ENCODE assay signal across 8 mouse cellular contexts in genomic region chr7:131432244-131432643, GRCm38 (mm10). TPM values are rescaled to one million over a fixed set of nuclear protein-coding genes. Genes with fewer than 3 reads are reported as not detected.
A peak's percentile ranks its signal among the peaks of the same experiment; 100 is the strongest.
DNase-seq lines count a peak whose midpoint lies in the region; ATAC-seq and TF ChIP-seq lines count a peak whose summit lies in the region.

No protein-coding gene starts in this region.

- no peak for TF ChIP-seq EP300 in MEL (IDR thresholded peaks at IDR 0.05; ENCODE audit: low read depth in 1 of 2, low read length in 2 of 2)

- peak; percentile 69 for DNase-seq in hindbrain, embryonic 11.5 days (ENCODE audit: low spot score)
- peak; percentile 59 for DNase-seq in MEL (ENCODE audit: low read depth, low spot score)
- peak; percentile 14 to 55 for DNase-seq in kidney, postnatal 36 days
- DNase-seq in neural tube, embryonic 11.5 days (ENCODE audit: low spot score), result peak; percentile 66
- no peak for DNase-seq in spleen, adult 12 weeks (ENCODE audit: low spot score)
- DNase-seq in gastrocnemius, postnatal 4 days (ENCODE audit: low spot score in 2 of 2), result no peak

- 0 out of 2 replicates have a peak, but pooled peaks cover 4% of the 10 kb centered on the region for H3K36me3 ChIP-seq in hindbrain, embryonic 11.5 days (ENCODE audit: control insufficient read depth, insufficient read depth, low read length)
- peaks cover 44% of the 10 kb centered on the region for H3K36me3 ChIP-seq in hindbrain, embryonic 13.5 days
- no peaks in the 10 kb centered on the region for H3K36me3 ChIP-seq in MEL (ENCODE audit: control insufficient read depth in 1 of 2, insufficient read depth in 2 of 2, low read length in 2 of 2)
- H3K36me3 ChIP-seq in neural tube, embryonic 11.5 days (ENCODE audit: control insufficient read depth, insufficient read depth, low read length), result no peaks in the 10 kb centered on the region; the same call in 1 of the 2 replicates

- H3K4me1 ChIP-seq in hindbrain, embryonic 11.5 days (replicated peaks; ENCODE audit: control insufficient read depth, insufficient read depth, low read length), result no peaks in the 10 kb centered on the region
- H3K4me1 ChIP-seq in hindbrain, embryonic 13.5 days (replicated peaks), result no peaks in the 10 kb centered on the region
- no peaks in the 10 kb centered on the region for H3K4me1 ChIP-seq in MEL (ENCODE audit: control insufficient read depth in 1 of 2, insufficient read depth in 2 of 2, low read length in 2 of 2)
- no peaks in the 10 kb centered on the region for H3K4me1 ChIP-seq in cortical plate, adult 2 months (ENCODE audit: control insufficient read depth, insufficient read depth, low read length)
- no peaks in the 10 kb centered on the region for H3K4me1 ChIP-seq in neural tube, embryonic 11.5 days (ENCODE audit: control insufficient read depth, insufficient read depth, low read length)

- H3K4me2 ChIP-seq in hindbrain, embryonic 11.5 days (replicated peaks; ENCODE audit: low read depth, low read length), result no peak overlapping the region
- no peak overlapping the region for H3K4me2 ChIP-seq in hindbrain, embryonic 13.5 days
- H3K4me2 ChIP-seq in neural tube, embryonic 11.5 days (ENCODE audit: low read depth), result no peak overlapping the region

- peak; percentile 26 to 67 (median 50); a peak in 5 of 6 replicates for TF ChIP-seq CTCF in MEL (IDR thresholded peaks at IDR 0.05 in 2 of 3, conservative IDR thresholded peaks at IDR 0.05 in 1 of 3; ENCODE audit: control insufficient read depth in 1 of 3, insufficient read depth in 1 of 3, low read depth in 2 of 3, low read length in 3 of 3, poor library complexity in 1 of 3, severe bottlenecking in 1 of 3)
- peak; percentile 71 for TF ChIP-seq CTCF in cortical plate, adult 2 months (IDR thresholded peaks at IDR 0.05; ENCODE audit: extremely low read depth, insufficient read depth, low read length)

- H3K27ac ChIP-seq in hindbrain, embryonic 11.5 days (ENCODE audit: low read depth, low read length), result no peak overlapping the region
- H3K27ac ChIP-seq in hindbrain, embryonic 13.5 days, result no peak overlapping the region
- H3K27ac ChIP-seq in MEL (ENCODE audit: control insufficient read depth, low read depth, low read length), result no peak overlapping the region
- no peak overlapping the region for H3K27ac ChIP-seq in cortical plate, adult 2 months (ENCODE audit: insufficient read depth, low read length)
- H3K27ac ChIP-seq in neural tube, embryonic 11.5 days (ENCODE audit: low read depth, low read length), result no peak overlapping the region

- H3K27me3 ChIP-seq in hindbrain, embryonic 11.5 days (ENCODE audit: control insufficient read depth, insufficient read depth, low read length), result no peaks in the 10 kb centered on the region
- no peaks in the 10 kb centered on the region for H3K27me3 ChIP-seq in hindbrain, embryonic 13.5 days
- no peaks in the 10 kb centered on the region for H3K27me3 ChIP-seq in MEL (ENCODE audit: control insufficient read depth in 1 of 2, insufficient read depth in 2 of 2, low read length in 2 of 2)
- H3K27me3 ChIP-seq in neural tube, embryonic 11.5 days (ENCODE audit: control insufficient read depth, insufficient read depth, low read length), result no peaks in the 10 kb centered on the region

- no peak for TF ChIP-seq POLR2A in MEL (IDR thresholded peaks at IDR 0.05; ENCODE audit: control insufficient read depth in 1 of 2, insufficient read depth in 1 of 2, low read depth in 1 of 2, low read length in 2 of 2, poor library complexity in 1 of 2)
- TF ChIP-seq POLR2A in cortical plate, adult 2 months (IDR thresholded peaks at IDR 0.05; ENCODE audit: extremely low read depth, insufficient read depth, low read length), result no peak

- 6% methylated on average over 1 of the region's 1 CpGs for WGBS in hindbrain, embryonic 11.5 days
- WGBS in hindbrain, embryonic 13.5 days, result 18% methylated on average over 1 of the region's 1 CpGs
- 18% methylated on average over 1 of the region's 1 CpGs for WGBS in neural tube, embryonic 11.5 days

- H3K4me3 ChIP-seq in hindbrain, embryonic 11.5 days (ENCODE audit: low read depth, low read length), result no peak overlapping the region
- no peak overlapping the region for H3K4me3 ChIP-seq in hindbrain, embryonic 13.5 days
- no peak overlapping the region for H3K4me3 ChIP-seq in MEL (ENCODE audit: control insufficient read depth in 1 of 2, insufficient read depth in 1 of 2, low read depth in 2 of 2, low read length in 2 of 2)
- H3K4me3 ChIP-seq in cortical plate, adult 2 months (ENCODE audit: insufficient read depth, low read length), result no peak overlapping the region
- no peak overlapping the region for H3K4me3 ChIP-seq in neural tube, embryonic 11.5 days (ENCODE audit: low read depth, low read length)

- no peaks in the 10 kb centered on the region for H3K79me2 ChIP-seq in MEL (ENCODE audit: control insufficient read depth, insufficient read depth, low read length, poor library complexity)

- no peak for ATAC-seq in hindbrain, embryonic 11.5 days (ENCODE audit: low FRiP score)
- no peak for ATAC-seq in hindbrain, embryonic 13.5 days (ENCODE audit: low FRiP score)
- ATAC-seq in neural tube, embryonic 11.5 days (ENCODE audit: insufficient read depth, low FRiP score, low TSS enrichment), result no peak; the same call in 1 of the 2 replicates

- TF ChIP-seq RAD21 in MEL (IDR thresholded peaks at IDR 0.05; ENCODE audit: low read depth, low read length), result peak; percentile 73

- H3K9ac ChIP-seq in hindbrain, embryonic 11.5 days (ENCODE audit: low read depth, low read length), result no peak overlapping the region
- H3K9ac ChIP-seq in hindbrain, embryonic 13.5 days, result no peak overlapping the region
- H3K9ac ChIP-seq in MEL (ENCODE audit: control insufficient read depth, low read depth, low read length, poor library complexity, severe bottlenecking), result no peak overlapping the region
- no peak overlapping the region for H3K9ac ChIP-seq in neural tube, embryonic 11.5 days (ENCODE audit: low read length)

- no peaks in the 10 kb centered on the region for H3K9me3 ChIP-seq in hindbrain, embryonic 11.5 days (ENCODE audit: control insufficient read depth, low read length)
- H3K9me3 ChIP-seq in hindbrain, embryonic 13.5 days, result no peaks in the 10 kb centered on the region
- no peaks in the 10 kb centered on the region for H3K9me3 ChIP-seq in MEL (replicated peaks; ENCODE audit: insufficient read depth, low read length)
- no peaks in the 10 kb centered on the region for H3K9me3 ChIP-seq in neural tube, embryonic 11.5 days (ENCODE audit: control insufficient read depth, low read length)

TF ChIP-seq in MEL, 35 proteins besides CTCF, POLR2A, EP300 and RAD21:
- no peak for TF ChIP-seq ZMIZ1 (IDR thresholded peaks at IDR 0.05; ENCODE audit: low read depth, low read length)
- TF ChIP-seq USF2 (IDR thresholded peaks at IDR 0.05; ENCODE audit: borderline replicate concordance in 1 of 2, insufficient read depth in 1 of 2, low read depth in 1 of 2, low read length in 2 of 2), result no peak
- TF ChIP-seq ZC3H11A (IDR thresholded peaks at IDR 0.05; ENCODE audit: low read depth, low read length), result peak; percentile 46
- TF ChIP-seq SMC3 (IDR thresholded peaks at IDR 0.05; ENCODE audit: low read depth, low read length), result peak; percentile 63
TF ChIP-seq in MEL: peak in this region for 2.

RNA-seq across cellular contexts. Expression of gene Acadsb, which starts 21.8 kb away (rescaled TPM):
- 88.8 and 93.7 TPM in 2 replicates for polyA plus RNA-seq in hindbrain, embryonic 11.5 days (2014; fragmentation: Nextera tagmentation; extraction: Ambion mirVana)
- 98.6 and 99.7 TPM in 2 replicates for polyA plus RNA-seq in hindbrain, embryonic 13.5 days (2015; fragmentation: Nextera tagmentation; extraction: Ambion mirVana)
- total RNA-seq in MEL (2012; rRNA removed), result 11.3 and 11.4 TPM in 2 replicates
- polyA plus RNA-seq in MEL (2012; ENCODE audit: insufficient read depth in 1 of 2, insufficient read length in 2 of 2, low read depth in 1 of 2, low replicate concordance in 2 of 2, missing spikeins in 1 of 2), result 10 to 100 TPM in 1 of 2 experiments, not detected in 1; 20.7 TPM
- polyA plus RNA-seq in cortical plate, adult 2 months (2012; rRNA removed), result 36.2 and 38.5 TPM in 2 replicates
- 78.5 and 83.0 TPM in 2 replicates for polyA plus RNA-seq in neural tube, embryonic 11.5 days (2014; fragmentation: Nextera tagmentation; extraction: Ambion mirVana)
- 10 to 100 TPM; 76.4 to 77.9 TPM for total RNA-seq in gastrocnemius, postnatal 4 days (2021)

RNA-seq across cellular contexts. Expression of gene Ikzf5, which starts 21.9 kb away (rescaled TPM):
- polyA plus RNA-seq in hindbrain, embryonic 11.5 days (2014; fragmentation: Nextera tagmentation; extraction: Ambion mirVana), result 25.4 and 26.6 TPM in 2 replicates
- polyA plus RNA-seq in hindbrain, embryonic 13.5 days (2015; fragmentation: Nextera tagmentation; extraction: Ambion mirVana), result 13.1 and 14.9 TPM in 2 replicates
- total RNA-seq in MEL (2012; rRNA removed), result 8.3 and 8.8 TPM in 2 replicates
- polyA plus RNA-seq in MEL (2012; ENCODE audit: insufficient read depth in 1 of 2, insufficient read length in 2 of 2, low read depth in 1 of 2, low replicate concordance in 2 of 2, missing spikeins in 1 of 2), result 10 to 100 TPM; 28.5 to 65.4 TPM
- 17.8 and 18.4 TPM in 2 replicates for polyA plus RNA-seq in cortical plate, adult 2 months (2012; rRNA removed)
- 30.0 and 33.9 TPM in 2 replicates for polyA plus RNA-seq in neural tube, embryonic 11.5 days (2014; fragmentation: Nextera tagmentation; extraction: Ambion mirVana)
- total RNA-seq in gastrocnemius, postnatal 4 days (2021), result 10 to 100 TPM; 27.0 to 32.2 TPM

Comparison
In these comparisons a context has a peak if more than half of its experiments do, and no peak if none do; other contexts are left out.
1. DNase-seq: peak in hindbrain, embryonic 11.5 days (single experiment), MEL (single experiment), kidney, postnatal 36 days (2 of 2) and neural tube, embryonic 11.5 days (single experiment); none in spleen, adult 12 weeks (single experiment) and gastrocnemius, postnatal 4 days (0 of 2).